Mouse (Mus musculus) stomach, embryonic 16.5 days (tissue): ENCODE measurements around the gene Gtpbp1. TPM values are rescaled to one million over a fixed set of nuclear protein-coding genes. Genes with fewer than 3 reads are reported as not detected.
A peak's percentile ranks its signal among the peaks of the same experiment; 100 is the strongest.

Experiments
- ATAC-seq: fragments of 200-750 bp; cut with Nextera tagmentation; 2 replicates; pipeline ENCODE4 v1.8.0; 2017; ENCODE audit warnings: moderate number of reproducible peaks, moderate TSS enrichment; ENCODE audit not compliant: insufficient read depth, low FRiP score
- H3K27ac ChIP-seq: fragments of 300-500 bp; sonication (generic); 2 replicates; pipeline ENCODE4 v1.5.1; 2014; ENCODE audit warnings: low read length
- H3K27me3 ChIP-seq: fragments of 300-500 bp; sonication (generic); 2 replicates; pipeline ENCODE4 v1.6.1; 2014; ENCODE audit warnings: low read length, control low read depth, mixed read lengths; ENCODE audit not compliant: control insufficient read depth, insufficient read depth
- H3K36me3 ChIP-seq: fragments of 300-500 bp; sonication (generic); 2 replicates; pipeline ENCODE4 v1.6.1; 2014; ENCODE audit warnings: low read length; ENCODE audit not compliant: control insufficient read depth, insufficient read depth
- H3K4me1 ChIP-seq: fragments of 300-500 bp; sonication (generic); 2 replicates; pipeline ENCODE4 v1.6.1; 2014; ENCODE audit warnings: low read length, control low read depth, mixed read lengths; ENCODE audit not compliant: control insufficient read depth, insufficient read depth
- H3K4me2 ChIP-seq: fragments of 300-500 bp; sonication (generic); 2 replicates; pipeline ENCODE4 v1.6.1; 2014; ENCODE audit warnings: low read depth, low read length, mixed read lengths
- H3K4me3 ChIP-seq: fragments of 300-500 bp; sonication (generic); replicated peaks from 2 replicates; pipeline ENCODE4 v1.5.1; 2014; ENCODE audit warnings: mild to moderate bottlenecking, low read length
- H3K9ac ChIP-seq: fragments of 300-500 bp; sonication (generic); 2 replicates; pipeline ENCODE4 v1.6.1; 2014; ENCODE audit warnings: low read length
- H3K9me3 ChIP-seq: fragments of 300-500 bp; sonication (generic); replicated peaks from 2 replicates; pipeline ENCODE4 v1.6.1; 2016; ENCODE audit warnings: low read length, control low read depth; ENCODE audit not compliant: control insufficient read depth
- WGBS: fragments of 180-500 bp; shearing (Covaris S2); extraction: QIAGEN DNeasy Blood & Tissue Kit; methylation state at CpG from one replicate; pipeline ENCODE4 v1.1.7; 2014; 5-methylcytosine and 5-hydroxymethylcytosine counted together
- polyA plus RNA-seq: library from polyadenylated mRNA; unstranded; fragments of >200 nt; fragmentation: Nextera tagmentation; extraction: Ambion mirVana; gene quantifications from 2 replicates; pipeline ENCODE4 v1.2.1, GENCODE M21; 2015

Gene Gtpbp1
- 24.0 and 24.6 TPM in 2 replicates for polyA plus RNA-seq

DNA sequence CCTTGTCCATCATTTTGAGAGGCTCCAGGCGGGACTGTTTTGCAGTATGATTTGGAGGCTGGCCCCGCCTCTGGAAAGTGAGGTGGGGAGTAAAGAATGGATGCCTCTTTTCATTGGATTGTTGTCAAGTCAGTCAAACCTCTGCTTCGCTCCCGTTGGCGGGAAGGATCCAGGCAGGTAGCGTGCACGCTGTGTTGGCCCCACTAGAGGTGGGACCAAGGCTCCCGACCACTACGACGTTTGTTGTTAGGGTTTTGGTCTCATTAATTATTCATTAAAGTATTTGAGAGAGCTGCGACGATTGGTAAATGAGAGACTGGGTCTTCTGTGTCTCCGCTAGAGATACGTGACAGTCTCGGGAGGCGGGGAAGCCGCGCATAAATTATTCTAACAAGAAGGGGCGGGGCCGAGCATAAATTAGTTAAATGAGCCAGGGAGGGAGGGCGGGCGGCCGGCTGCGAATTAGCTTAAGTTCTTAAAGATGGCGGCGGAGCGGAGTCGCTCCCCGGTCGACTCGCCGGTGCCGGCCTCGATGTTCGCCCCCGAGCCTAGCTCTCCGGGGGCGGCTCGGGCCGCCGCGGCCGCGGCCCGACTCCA is at the start of gene Gtpbp1:
Gene Gtpbp1 (plus strand): TSS at position 420 of the 597 bp plus-strand sequence.
- WGBS, result 1% methylated on average over 45 of the region's 45 CpGs
- Histone ChIP-seq H3K36me3 (no peaks in the 10 kb centered on the region), H3K4me1 (peaks cover 25% of the 10 kb centered on the region), H3K4me3 (peak within 1 kb of the TSS; percentile 87), H3K9me3 (no peaks in the 10 kb centered on the region), H3K27ac (peak within 1 kb of the TSS; percentile 71), H3K27me3 (no peaks in the 10 kb centered on the region), H3K4me2 (peak within 1 kb of the TSS; percentile 97), H3K9ac (peak within 1 kb of the TSS; percentile 92)
- ATAC-seq, result peak; percentile 95

DNA sequence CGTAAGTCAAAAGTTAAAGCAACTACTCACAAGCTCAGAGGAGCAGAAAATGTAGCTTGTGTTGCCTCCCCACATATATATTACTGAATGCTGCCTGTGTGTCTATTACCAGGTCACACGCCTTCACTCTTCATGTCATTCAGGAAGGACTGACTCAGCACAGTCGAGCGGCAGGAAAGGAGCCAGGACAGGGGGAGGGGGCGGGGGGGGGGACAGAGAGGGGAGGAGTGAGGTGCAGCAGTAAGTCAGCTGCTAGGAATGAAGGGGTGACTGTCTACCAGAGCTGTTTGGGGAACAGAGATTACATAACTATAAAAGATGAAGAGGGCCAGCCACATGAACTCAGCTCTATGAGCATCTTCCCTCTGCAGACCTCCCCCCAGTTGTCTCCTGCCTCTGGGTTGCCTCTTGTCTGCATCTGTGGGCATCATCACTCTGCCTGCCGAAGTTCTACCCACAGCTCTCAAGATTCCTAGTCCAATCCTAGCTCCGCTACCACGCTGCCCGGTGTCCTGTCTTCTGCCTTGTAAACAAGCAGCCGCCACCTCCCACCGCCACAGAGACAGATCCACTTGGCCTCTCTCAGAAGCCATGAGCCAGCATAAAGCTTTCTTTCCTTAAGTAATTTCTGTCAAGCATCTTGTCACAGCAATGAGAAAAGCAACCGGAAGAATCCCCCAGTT is 49.4 kb upstream of the Gtpbp1 start:
- no peaks in the 10 kb centered on the region for H3K27me3 ChIP-seq
- H3K9ac ChIP-seq, result no peak overlapping the region
- no peaks in the 10 kb centered on the region for H3K4me1 ChIP-seq
- ATAC-seq, result no peak
- H3K4me2 ChIP-seq, result no peak overlapping the region
- no peak overlapping the region for H3K27ac ChIP-seq
- WGBS, result 62% methylated on average over 12 of the region's 12 CpGs
- H3K4me3 ChIP-seq, result no peak overlapping the region
- no peaks in the 10 kb centered on the region for H3K9me3 ChIP-seq
- H3K36me3 ChIP-seq, result no peaks in the 10 kb centered on the region

DNA sequence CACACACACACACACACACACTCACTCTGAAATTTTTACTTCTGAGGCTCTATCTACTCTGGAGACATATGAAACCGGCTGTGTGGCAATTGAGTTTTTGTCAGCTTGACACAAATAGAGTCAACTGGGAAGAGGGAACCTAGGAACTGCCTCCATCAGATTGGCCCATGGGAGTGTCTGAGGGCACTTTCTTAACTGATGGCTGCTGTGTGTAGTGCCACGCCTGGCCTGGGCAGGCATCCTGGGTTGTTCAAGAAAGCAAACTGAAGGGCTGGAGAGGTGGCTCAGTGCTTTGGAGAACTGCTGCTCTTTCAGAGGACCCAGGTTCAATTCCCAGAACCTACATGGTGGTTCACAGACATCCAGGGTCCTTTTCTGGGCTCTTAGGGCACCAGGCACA is 45.2 kb upstream of the Gtpbp1 start:
- no peak overlapping the region for H3K4me3 ChIP-seq
- WGBS, result 55% methylated on average over 2 of the region's 2 CpGs

DNA sequence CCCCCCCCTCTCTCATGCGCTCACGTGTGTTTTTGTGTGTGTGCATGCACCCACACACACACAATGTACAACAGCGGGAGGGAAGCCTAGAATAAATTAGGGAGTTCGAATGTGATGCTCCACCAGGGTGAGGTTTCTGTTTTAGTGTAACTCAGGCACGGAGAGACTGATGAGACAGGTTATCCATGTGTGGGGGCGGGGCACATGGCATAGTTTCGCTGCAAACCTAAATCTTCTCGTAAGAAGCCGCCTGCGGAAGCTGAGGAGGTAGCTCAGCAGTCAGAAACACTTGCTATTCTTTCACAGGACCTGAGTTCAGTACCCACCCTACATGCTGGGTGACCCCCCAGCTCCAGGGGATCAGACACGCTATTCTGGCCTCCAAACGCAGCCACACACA is 42.5 kb upstream of the Gtpbp1 start:
- no peak overlapping the region for H3K4me3 ChIP-seq
- no peak for ATAC-seq
- no peaks in the 10 kb centered on the region for H3K36me3 ChIP-seq
- no peak overlapping the region for H3K27ac ChIP-seq
- H3K9me3 ChIP-seq, result no peaks in the 10 kb centered on the region
- H3K4me1 ChIP-seq, result no peaks in the 10 kb centered on the region
- H3K9ac ChIP-seq, result no peak overlapping the region
- 81% methylated on average over 12 of the region's 12 CpGs for WGBS
- H3K4me2 ChIP-seq, result no peak overlapping the region
- H3K27me3 ChIP-seq, result no peaks in the 10 kb centered on the region

More for the DNA sequence above, 45.2 kb upstream of the Gtpbp1 start:
- Histone ChIP-seq H3K4me1 (no peaks in the 10 kb centered on the region), H3K9ac (no peak overlapping the region), H3K36me3 (no peaks in the 10 kb centered on the region), H3K27ac (no peak overlapping the region), H3K4me2 (no peak overlapping the region), H3K9me3 (no peaks in the 10 kb centered on the region), H3K27me3 (no peaks in the 10 kb centered on the region)
- no peak for ATAC-seq

DNA sequence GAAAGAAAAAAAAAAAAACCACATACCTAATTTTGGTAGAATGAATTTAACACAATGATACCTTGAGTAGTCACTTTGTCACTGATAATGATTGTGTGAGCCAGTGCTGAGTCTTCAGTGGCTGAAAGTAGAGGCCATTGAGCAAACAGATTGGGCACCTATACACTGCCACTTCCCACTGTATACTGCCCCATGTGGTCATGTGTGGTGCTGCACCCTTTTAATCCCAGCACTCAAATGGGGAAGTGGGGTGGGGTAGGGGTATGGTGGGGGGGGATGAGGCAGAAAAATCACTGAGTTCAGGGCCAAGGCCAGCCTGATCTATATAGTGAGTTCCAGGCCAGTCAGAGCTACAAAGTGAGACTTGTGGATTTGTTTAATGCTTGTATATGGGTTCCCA is 40.1 kb upstream of the Gtpbp1 start:
- H3K4me1 ChIP-seq, result no peaks in the 10 kb centered on the region
- no peak overlapping the region for H3K27ac ChIP-seq
- no peaks in the 10 kb centered on the region for H3K36me3 ChIP-seq
- H3K4me2 ChIP-seq, result no peak overlapping the region
- H3K4me3 ChIP-seq, result no peak overlapping the region
- ATAC-seq, result no peak
- H3K9ac ChIP-seq, result no peak overlapping the region
- no peaks in the 10 kb centered on the region for H3K27me3 ChIP-seq
- H3K9me3 ChIP-seq, result no peaks in the 10 kb centered on the region

DNA sequence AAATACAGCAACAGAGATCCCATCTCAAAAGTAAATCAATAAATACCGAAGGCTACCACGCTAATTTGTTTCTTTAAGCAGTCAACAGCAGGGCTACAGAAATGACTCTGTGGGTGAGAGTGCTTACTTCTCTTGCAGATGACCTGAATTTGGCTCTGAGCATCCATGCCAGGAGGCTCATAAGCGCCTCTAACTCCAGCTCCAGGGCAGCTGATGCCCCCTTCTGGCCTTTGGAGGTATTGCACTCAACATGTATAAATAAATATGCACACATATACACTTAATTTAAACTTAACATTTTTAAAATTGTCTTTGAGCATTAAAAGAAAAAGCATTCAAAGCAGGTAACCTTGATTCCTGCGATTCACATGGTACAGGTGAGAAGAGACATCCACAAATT is 39.2 kb upstream of the Gtpbp1 start:
- no peak overlapping the region for H3K4me3 ChIP-seq
- H3K27ac ChIP-seq, result no peak overlapping the region
- H3K4me1 ChIP-seq, result no peaks in the 10 kb centered on the region
- no peaks in the 10 kb centered on the region for H3K27me3 ChIP-seq
- no peak overlapping the region for H3K4me2 ChIP-seq
- no peaks in the 10 kb centered on the region for H3K36me3 ChIP-seq
- ATAC-seq, result no peak
- H3K9me3 ChIP-seq, result no peaks in the 10 kb centered on the region
- 66% methylated on average over 4 of the region's 4 CpGs for WGBS
- no peak overlapping the region for H3K9ac ChIP-seq

DNA sequence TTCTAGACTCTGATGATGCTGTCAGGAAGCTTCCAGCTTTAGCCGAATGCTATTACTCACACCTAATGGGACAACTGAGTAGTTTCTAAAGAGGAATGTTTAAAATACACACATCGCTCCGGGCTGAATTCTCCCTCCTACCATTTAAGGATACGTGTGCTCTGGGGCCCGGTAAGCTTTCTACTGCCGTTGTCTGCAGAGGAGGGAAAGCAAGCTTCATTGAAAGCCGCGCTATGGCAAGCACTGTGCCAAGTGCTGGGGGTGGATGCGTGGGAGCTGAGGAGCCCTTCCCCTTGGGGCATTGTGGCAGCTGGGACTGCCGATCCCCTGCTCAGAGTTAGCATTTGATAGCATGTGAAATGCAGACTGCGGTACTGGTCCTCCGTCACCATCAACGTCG is 34.2 kb upstream of the Gtpbp1 start:
- no peaks in the 10 kb centered on the region for H3K27me3 ChIP-seq
- H3K9ac ChIP-seq, result no peak overlapping the region
- H3K36me3 ChIP-seq, result no peaks in the 10 kb centered on the region
- H3K4me3 ChIP-seq, result no peak overlapping the region
- H3K4me1 ChIP-seq, result peaks cover 6% of the 10 kb centered on the region
- H3K27ac ChIP-seq, result peak overlapping the region; percentile 82
- peak; percentile 22; the same call in 1 of the 2 replicates for ATAC-seq
- no peak overlapping the region for H3K4me2 ChIP-seq
- WGBS, result 73% methylated on average over 14 of the region's 14 CpGs
- peaks cover under 1% of the 10 kb centered on the region; the same call in 1 of the 2 replicates for H3K9me3 ChIP-seq

DNA sequence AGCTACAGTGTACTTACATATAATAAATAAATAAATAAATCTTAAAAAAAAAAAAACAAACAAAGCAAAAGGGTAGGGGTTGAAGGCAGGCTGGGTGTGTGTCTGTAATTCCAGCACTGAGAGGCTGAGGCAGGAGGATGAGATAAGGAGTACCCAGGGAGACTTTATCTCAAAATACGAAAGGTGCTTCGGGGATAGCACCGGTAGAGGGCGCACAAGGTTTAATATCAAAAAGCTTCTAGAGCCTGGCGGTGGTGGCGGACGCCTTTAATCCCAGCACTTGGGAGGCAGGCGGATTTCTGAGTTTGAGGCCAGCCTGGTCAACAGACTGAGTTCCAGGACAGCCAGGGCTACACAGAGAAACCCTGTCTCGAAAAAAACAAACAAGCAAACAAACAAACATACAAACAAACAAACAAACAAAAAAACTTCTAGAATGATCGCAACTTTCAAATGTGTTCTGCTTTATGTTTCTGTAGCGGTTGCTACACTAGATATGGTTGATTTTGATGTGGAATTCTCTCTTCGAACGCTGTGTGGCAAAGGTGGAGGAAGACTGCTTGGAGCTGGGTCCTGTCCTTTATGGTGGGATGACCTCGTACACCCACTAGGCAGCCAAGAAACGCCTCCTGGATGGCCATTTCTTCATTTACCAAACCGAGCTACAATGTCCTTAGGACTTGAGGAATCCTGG is 32.7 kb upstream of the Gtpbp1 start:
- Histone ChIP-seq H3K27ac (peak overlapping the region; percentile 97), H3K36me3 (no peaks in the 10 kb centered on the region), H3K9ac (peak overlapping the region; percentile 85), H3K27me3 (no peaks in the 10 kb centered on the region), H3K4me2 (peak overlapping the region; percentile 96), H3K4me1 (peaks cover 6% of the 10 kb centered on the region), H3K4me3 (peak overlapping the region; percentile 78), H3K9me3 (peaks cover 3% of the 10 kb centered on the region; the same call in 1 of the 2 replicates)
- 4% methylated on average over 16 of the region's 16 CpGs for WGBS
- ATAC-seq, result no peak
